Mouse (Mus musculus): ENCODE results near the gene Lrp8. TPM values are rescaled to one million over a fixed set of nuclear protein-coding genes. Genes with fewer than 3 reads are reported as not detected.
A peak's percentile ranks its signal among the peaks of the same experiment; 100 is the strongest.

Lrp8 gene
- polyA plus RNA-seq, 1 experiment from 2014 or later: 62.8 TPM

DNA sequence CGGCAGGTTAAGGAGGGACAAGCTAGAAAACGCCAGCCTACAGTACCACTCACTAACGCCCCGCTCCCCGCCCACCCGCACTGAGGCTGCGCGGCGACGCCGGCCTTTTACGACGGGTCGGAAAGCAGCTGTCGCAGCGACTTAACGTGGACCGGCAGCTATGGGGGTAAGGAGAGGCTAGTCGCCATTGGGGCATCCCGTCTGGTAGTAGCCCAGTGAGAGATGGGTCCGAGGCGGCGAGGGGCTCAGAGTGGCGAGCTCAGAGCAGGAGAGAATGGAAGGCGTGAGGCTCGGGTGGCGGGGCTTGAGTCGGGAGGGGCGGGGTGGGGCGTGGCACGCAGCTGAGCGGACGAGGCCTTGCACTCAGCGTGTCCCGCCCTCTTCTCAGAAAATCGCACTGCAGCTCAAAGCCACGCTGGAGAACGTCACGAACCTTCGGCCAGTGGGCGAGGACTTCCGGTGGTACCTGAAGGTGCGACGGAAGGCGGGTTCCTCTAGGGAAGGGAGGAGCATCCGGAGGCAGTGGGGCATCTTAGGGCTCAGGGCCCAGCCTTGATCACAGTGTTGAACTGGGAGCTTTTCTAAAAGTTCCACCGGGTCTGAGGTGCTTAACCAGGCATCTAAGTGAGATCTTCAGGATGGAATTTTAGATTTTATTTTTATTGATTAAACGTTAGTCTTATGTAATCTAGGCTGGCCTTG is 87.8 kb downstream of the Lrp8 start, which contains the start of gene 0610037L13Rik:
Gene 0610037L13Rik, plus strand, starts transcription at position 83 of the 702 bp plus-strand sequence.
- H3K27ac ChIP-seq (replicated peaks): peak within 1 kb of the TSS; percentile 98
- H3K4me2 ChIP-seq: peak within 1 kb of the TSS; percentile 84
- peaks cover 21% of the 10 kb centered on the region for H3K4me1 ChIP-seq
- WGBS: under 1% methylated on average over 48 of the region's 48 CpGs
- no peaks in the 10 kb centered on the region for H3K27me3 ChIP-seq (replicated peaks)
- peak; percentile 95 for ATAC-seq (ENCODE audit: low FRiP score)
- H3K9ac ChIP-seq (replicated peaks): peak within 1 kb of the TSS; percentile 72
- peak within 1 kb of the TSS; percentile 65 for H3K4me3 ChIP-seq (replicated peaks)
- H3K9me3 ChIP-seq (replicated peaks): no peaks in the 10 kb centered on the region
- H3K36me3 ChIP-seq: peaks cover 49% of the 10 kb centered on the region

- no peak for ATAC-seq (ENCODE audit: low FRiP score)
- Histone ChIP-seq H3K27me3 (replicated peaks) (no peaks in the 10 kb centered on the region), H3K27ac (replicated peaks) (no peak overlapping the region), H3K4me3 (replicated peaks) (no peak overlapping the region), H3K36me3 (peaks cover 52% of the 10 kb centered on the region), H3K4me1 (peaks cover 21% of the 10 kb centered on the region), H3K4me2 (no peak overlapping the region), H3K9ac (replicated peaks) (no peak overlapping the region), H3K9me3 (replicated peaks) (no peaks in the 10 kb centered on the region)
- 90% methylated on average over 2 of the region's 2 CpGs for WGBS
Measured at GRCm38 (mm10) chr4:107892663-107893062, 90.6 kb downstream of the Lrp8 start.

- no peak overlapping the region for H3K27ac ChIP-seq (replicated peaks)
- H3K27me3 ChIP-seq (replicated peaks): no peaks in the 10 kb centered on the region
- H3K36me3 ChIP-seq: peaks cover 41% of the 10 kb centered on the region
- H3K4me2 ChIP-seq: no peak overlapping the region
- no peak overlapping the region for H3K9ac ChIP-seq (replicated peaks)
- ATAC-seq (ENCODE audit: low FRiP score): no peak
- WGBS: 85% methylated on average over 5 of the region's 5 CpGs
- no peak overlapping the region for H3K4me3 ChIP-seq (replicated peaks)
- H3K4me1 ChIP-seq: no peaks in the 10 kb centered on the region
- H3K9me3 ChIP-seq (replicated peaks): no peaks in the 10 kb centered on the region
Measured at GRCm38 (mm10) chr4:107899211-107899927, 97.3 kb downstream of the Lrp8 start.

DNA sequence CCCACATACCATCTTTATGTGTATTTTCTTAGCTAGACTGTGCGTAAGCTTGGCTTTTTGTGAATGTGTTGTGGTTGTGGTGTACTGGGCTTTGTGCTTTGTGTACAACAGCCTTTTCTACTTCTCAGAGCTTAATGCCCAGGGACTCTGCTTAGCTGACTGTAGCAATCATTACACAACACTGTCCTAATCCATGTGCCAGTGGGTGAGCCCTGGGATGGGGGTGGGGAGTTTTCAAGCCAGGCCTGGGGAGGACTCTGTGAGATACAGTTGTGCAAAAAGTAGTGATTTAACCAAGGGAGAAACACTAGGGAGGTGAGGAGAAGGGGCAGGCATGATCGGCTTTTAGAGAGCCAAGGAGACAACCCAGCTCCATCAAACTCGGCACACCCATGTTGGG is 98.1 kb downstream of the Lrp8 start:
- Histone ChIP-seq H3K9ac (replicated peaks) (no peak overlapping the region), H3K9me3 (replicated peaks) (no peaks in the 10 kb centered on the region), H3K4me2 (no peak overlapping the region), H3K27ac (replicated peaks) (no peak overlapping the region), H3K4me3 (replicated peaks) (no peak overlapping the region), H3K4me1 (no peaks in the 10 kb centered on the region), H3K27me3 (replicated peaks) (no peaks in the 10 kb centered on the region), H3K36me3 (peaks cover 35% of the 10 kb centered on the region)
- ATAC-seq (ENCODE audit: low FRiP score): no peak
- 92% methylated on average over 3 of the region's 3 CpGs for WGBS

GRCm38 (mm10) chr4:107904252-107904651 is 102.2 kb downstream of the Lrp8 start:
- WGBS: 94% methylated on average over 10 of the region's 10 CpGs
- H3K36me3 ChIP-seq: peaks cover 19% of the 10 kb centered on the region; the same call in 1 of the 2 replicates
- no peak for ATAC-seq (ENCODE audit: low FRiP score)

DNA sequence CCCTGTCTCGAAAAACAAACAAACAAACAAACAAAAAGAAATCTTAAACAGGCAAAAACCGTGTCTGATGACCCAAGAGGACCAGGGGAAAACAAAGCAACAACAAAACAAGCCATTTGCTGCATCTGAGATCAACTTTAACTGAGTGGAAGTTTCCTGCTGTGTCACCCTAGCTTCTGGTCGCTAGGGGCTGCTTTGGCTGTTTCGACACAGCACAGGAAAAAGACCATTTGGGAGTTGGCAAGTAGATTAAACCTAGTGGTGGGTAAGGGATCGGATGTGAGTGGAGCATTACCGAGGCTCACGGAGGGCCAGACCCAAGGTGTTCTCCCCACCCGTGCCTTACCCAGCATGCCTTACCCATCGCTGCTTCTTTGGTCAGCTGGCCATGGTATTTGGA is 104.5 kb downstream of the Lrp8 start:
- WGBS: 91% methylated on average over 9 of the region's 9 CpGs
- Histone ChIP-seq H3K4me2 (no peak overlapping the region), H3K27ac (replicated peaks) (no peak overlapping the region), H3K4me3 (replicated peaks) (no peak overlapping the region), H3K4me1 (no peaks in the 10 kb centered on the region), H3K36me3 (peaks cover 22% of the 10 kb centered on the region; the same call in 1 of the 2 replicates), H3K9ac (replicated peaks) (no peak overlapping the region), H3K27me3 (replicated peaks) (no peaks in the 10 kb centered on the region), H3K9me3 (replicated peaks) (no peaks in the 10 kb centered on the region)
- ATAC-seq (ENCODE audit: low FRiP score): no peak

More at GRCm38 (mm10) chr4:107904252-107904651, 102.2 kb downstream of the Lrp8 start:
- H3K27me3 ChIP-seq (replicated peaks): no peaks in the 10 kb centered on the region
- no peak overlapping the region for H3K9ac ChIP-seq (replicated peaks)
- H3K4me3 ChIP-seq (replicated peaks): no peak overlapping the region
- no peak overlapping the region for H3K27ac ChIP-seq (replicated peaks)
- H3K9me3 ChIP-seq (replicated peaks): no peaks in the 10 kb centered on the region
- no peaks in the 10 kb centered on the region for H3K4me1 ChIP-seq
- H3K4me2 ChIP-seq: no peak overlapping the region

DNA sequence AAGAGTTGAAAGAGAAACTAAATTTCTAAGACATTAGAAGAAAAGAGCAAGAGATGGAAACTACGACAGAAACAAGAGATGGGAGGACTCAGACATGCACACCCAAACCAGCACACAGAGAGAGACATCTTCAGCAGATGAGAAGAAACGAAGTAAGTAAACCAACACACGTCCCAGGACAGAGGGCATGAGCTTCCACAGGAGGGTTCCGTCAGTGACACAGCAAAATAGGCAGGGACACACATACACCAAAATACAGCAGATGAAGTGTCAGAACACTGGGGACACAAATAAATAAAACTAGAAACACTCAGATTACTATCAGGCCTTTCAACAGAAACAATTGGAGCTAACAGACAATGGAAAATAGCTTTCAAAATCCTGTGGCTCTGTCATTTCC is 108.0 kb downstream of the Lrp8 start:
- Histone ChIP-seq H3K36me3 (peaks cover 33% of the 10 kb centered on the region), H3K4me2 (no peak overlapping the region), H3K4me3 (replicated peaks) (no peak overlapping the region), H3K9me3 (replicated peaks) (no peaks in the 10 kb centered on the region), H3K4me1 (no peaks in the 10 kb centered on the region), H3K27ac (replicated peaks) (no peak overlapping the region), H3K27me3 (replicated peaks) (no peaks in the 10 kb centered on the region), H3K9ac (replicated peaks) (no peak overlapping the region)
- 93% methylated on average over 4 of the region's 4 CpGs for WGBS
- ATAC-seq (ENCODE audit: low FRiP score): no peak

DNA sequence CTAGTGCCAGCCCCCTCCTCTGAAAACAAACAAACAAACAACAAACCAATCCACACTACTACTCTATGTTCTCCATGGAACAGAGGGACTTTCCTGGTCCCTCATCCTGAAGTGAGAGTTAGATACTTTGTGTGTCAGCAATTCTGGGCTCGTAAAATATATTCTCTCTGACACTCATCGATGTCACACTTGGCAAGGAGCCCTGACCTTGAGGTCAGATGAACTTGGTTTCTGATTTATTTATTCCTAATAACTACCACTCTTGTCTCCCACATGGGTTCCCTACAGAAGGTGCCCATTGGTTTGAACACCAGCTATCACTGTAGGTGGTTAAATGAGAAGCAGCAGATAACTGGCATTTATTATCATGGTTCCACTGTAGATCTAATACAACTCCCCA is 118.3 kb downstream of the Lrp8 start:
- Histone ChIP-seq H3K9ac (replicated peaks) (no peak overlapping the region), H3K36me3 (peaks cover 4% of the 10 kb centered on the region; the same call in 1 of the 2 replicates), H3K4me2 (no peak overlapping the region), H3K27ac (replicated peaks) (no peak overlapping the region), H3K4me3 (replicated peaks) (no peak overlapping the region), H3K27me3 (replicated peaks) (no peaks in the 10 kb centered on the region), H3K4me1 (peaks cover 12% of the 10 kb centered on the region), H3K9me3 (replicated peaks) (no peaks in the 10 kb centered on the region)
- 91% methylated on average over 2 of the region's 2 CpGs for WGBS
- ATAC-seq (ENCODE audit: low FRiP score): no peak

GRCm38 (mm10) chr4:107921152-107921695 is 119.2 kb downstream of the Lrp8 start:
- H3K36me3 ChIP-seq: peaks cover 4% of the 10 kb centered on the region; the same call in 1 of the 2 replicates
- H3K27me3 ChIP-seq (replicated peaks): no peaks in the 10 kb centered on the region
- no peak for ATAC-seq (ENCODE audit: low FRiP score)
- H3K4me2 ChIP-seq: no peak overlapping the region
- no peak overlapping the region for H3K4me3 ChIP-seq (replicated peaks)
- peaks cover 12% of the 10 kb centered on the region for H3K4me1 ChIP-seq
- no peaks in the 10 kb centered on the region for H3K9me3 ChIP-seq (replicated peaks)
- no peak overlapping the region for H3K27ac ChIP-seq (replicated peaks)
- 83% methylated on average over 8 of the region's 8 CpGs for WGBS
- no peak overlapping the region for H3K9ac ChIP-seq (replicated peaks)

DNA sequence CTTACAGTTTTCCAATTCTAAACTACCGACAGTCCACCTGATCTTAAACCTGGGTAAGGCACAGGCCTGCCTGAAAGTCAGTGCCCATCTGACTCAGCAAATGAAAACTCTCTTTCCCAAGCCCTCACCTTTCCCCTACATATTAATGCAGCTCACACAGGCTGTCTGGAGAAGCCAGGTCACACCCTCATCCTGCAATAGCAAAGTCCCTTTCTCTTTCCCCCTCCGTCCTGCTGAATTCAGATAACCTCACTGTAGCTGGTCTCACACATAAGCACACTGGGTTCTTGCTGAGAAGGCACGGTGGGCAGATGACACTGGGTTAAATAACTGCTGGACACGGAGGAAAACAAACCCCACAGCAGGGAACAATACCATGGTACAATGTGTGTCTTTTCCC is 119.9 kb downstream of the Lrp8 start:
- Histone ChIP-seq H3K27me3 (replicated peaks) (no peaks in the 10 kb centered on the region), H3K9me3 (replicated peaks) (no peaks in the 10 kb centered on the region), H3K4me1 (peaks cover 12% of the 10 kb centered on the region), H3K36me3 (peaks cover 4% of the 10 kb centered on the region; the same call in 1 of the 2 replicates), H3K4me2 (peak overlapping the region; percentile 88), H3K4me3 (replicated peaks) (peak overlapping the region; percentile 62; the same call in 1 of the 2 replicates), H3K9ac (replicated peaks) (0 out of 2 replicates have a peak overlapping the region, but pooled peaks have one; percentile 7), H3K27ac (replicated peaks) (no peak overlapping the region)
- WGBS: 50% methylated on average over 4 of the region's 4 CpGs
- no peak for ATAC-seq (ENCODE audit: low FRiP score)

DNA sequence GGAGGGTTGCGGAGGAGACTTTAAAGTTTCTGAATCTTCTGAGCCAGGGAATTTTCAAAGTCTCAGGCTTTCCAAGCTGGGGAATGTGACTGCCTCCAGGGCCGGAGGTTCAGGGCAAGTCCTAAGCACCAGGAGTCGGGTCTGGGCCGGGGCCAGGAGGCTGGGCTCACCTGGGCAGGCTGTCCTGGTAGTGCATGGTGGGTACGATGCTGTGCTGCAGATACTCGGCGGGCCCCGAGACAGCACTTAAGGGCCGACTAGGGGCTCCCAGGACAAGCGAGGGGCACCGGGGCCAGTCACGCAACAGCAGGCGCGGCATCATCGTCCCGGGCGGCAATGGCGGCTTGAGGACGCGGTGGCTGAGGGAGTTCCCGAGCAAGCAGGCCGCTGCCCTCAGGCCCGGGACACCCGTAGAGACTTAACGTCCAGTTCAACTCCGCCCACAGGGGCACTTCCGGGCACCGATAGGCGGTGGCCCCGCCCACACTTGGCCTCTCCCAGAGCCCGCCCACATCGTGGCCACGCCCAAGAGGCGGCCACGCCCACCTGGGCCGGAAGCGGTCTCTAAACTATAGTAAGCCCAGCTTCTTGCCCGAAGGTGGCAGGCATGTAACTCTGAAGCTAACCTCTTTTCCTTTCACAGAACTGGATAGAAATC is 121.2 kb downstream of the Lrp8 start, which contains the start of gene Cpt2:
Gene Cpt2, minus strand, starts transcription at position 466 of the 658 bp plus-strand sequence.
- Histone ChIP-seq H3K9ac (replicated peaks) (peak within 1 kb of the TSS; percentile 63), H3K9me3 (replicated peaks) (no peaks in the 10 kb centered on the region), H3K27me3 (replicated peaks) (no peaks in the 10 kb centered on the region), H3K36me3 (peaks cover 4% of the 10 kb centered on the region; the same call in 1 of the 2 replicates), H3K4me1 (peaks cover 12% of the 10 kb centered on the region), H3K4me3 (replicated peaks) (peak within 1 kb of the TSS; percentile 62), H3K27ac (replicated peaks) (peak within 1 kb of the TSS; percentile 70), H3K4me2 (peak within 1 kb of the TSS; percentile 88)
- 1% methylated on average over 38 of the region's 38 CpGs for WGBS
- ATAC-seq (ENCODE audit: low FRiP score): peak; percentile 95
